Mouse (Mus musculus) liver, adult 2 months (tissue): ENCODE results near the gene Gm1123.

Source experiments
- CTCF ChIP-seq: fragments of 200-500 bp; IDR thresholded peaks from 2 replicates; pipeline ENCODE4 v1.5.1; 2011; ENCODE audit warnings: low read depth, low read length, control low read depth
- POLR2A ChIP-seq: fragments of 200-500 bp; IDR thresholded peaks from 2 replicates; pipeline ENCODE4 v1.6.1; 2011; ENCODE audit warnings: low read length, control low read depth; ENCODE audit not compliant: insufficient read depth; ENCODE audit errors: extremely low read depth

GRCm38 (mm10) chr9:99072538-99072937 is 37.0 kb upstream of the Gm1123 start:
- TF ChIP-seq CTCF (no peak), POLR2A (no peak)
